Mouse (Mus musculus): ENCODE data around the gene Col25a1.

Gene Col25a1

GRCm38 (mm10) chr3:130574652-130575051, 443.4 kb downstream of the Col25a1 start:
- no peak for DNase-seq (ENCODE audit: low spot score in 2 of 2)

- DNase-seq (ENCODE audit: low spot score in 2 of 2), result no peak
Measured at GRCm38 (mm10) chr3:130576683-130577082, 445.4 kb downstream of the Col25a1 start.

- no peak for DNase-seq (ENCODE audit: low spot score in 2 of 2)
Measured at GRCm38 (mm10) chr3:130579501-130579900, 448.2 kb downstream of the Col25a1 start.

GRCm38 (mm10) chr3:130581577-130581976, 450.3 kb downstream of the Col25a1 start:
- DNase-seq (ENCODE audit: low spot score in 2 of 2), result no peak

- no peak for DNase-seq (ENCODE audit: low spot score in 2 of 2)
Measured at GRCm38 (mm10) chr3:130582903-130583664, 451.8 kb downstream of the Col25a1 start.

- no peak for DNase-seq (ENCODE audit: low spot score in 2 of 2)
Measured at GRCm38 (mm10) chr3:130584007-130584406, 452.7 kb downstream of the Col25a1 start.

- no peak for DNase-seq (ENCODE audit: low spot score in 2 of 2)
Measured at GRCm38 (mm10) chr3:130595050-130595449, 463.7 kb downstream of the Col25a1 start.

- DNase-seq (ENCODE audit: low spot score in 2 of 2), result no peak
Measured at GRCm38 (mm10) chr3:130601491-130601890, 470.2 kb downstream of the Col25a1 start.

- DNase-seq (ENCODE audit: low spot score in 2 of 2), result no peak
Measured at GRCm38 (mm10) chr3:130607924-130608323, 476.6 kb downstream of the Col25a1 start.

- no peak for DNase-seq (ENCODE audit: low spot score in 2 of 2)
Measured at GRCm38 (mm10) chr3:130614444-130614843, 483.1 kb downstream of the Col25a1 start.

GRCm38 (mm10) chr3:130615625-130616024, 484.3 kb downstream of the Col25a1 start:
- no peak for DNase-seq (ENCODE audit: low spot score in 2 of 2)

- DNase-seq (ENCODE audit: low spot score in 2 of 2), result no peak
Measured at GRCm38 (mm10) chr3:130617439-130617898, 486.2 kb downstream of the Col25a1 start, which contains the start of gene Etnppl. TSS of gene Etnppl (plus strand) at chr3:130617448.

- no peak for DNase-seq (ENCODE audit: low spot score in 2 of 2)
Measured at GRCm38 (mm10) chr3:130620517-130621146, 489.3 kb downstream of the Col25a1 start.

GRCm38 (mm10) chr3:130628358-130628757, 497.1 kb downstream of the Col25a1 start:
- no peak for DNase-seq (ENCODE audit: low spot score in 2 of 2)

- DNase-seq (ENCODE audit: low spot score in 2 of 2), result no peak
Measured at GRCm38 (mm10) chr3:130633859-130634258, 502.6 kb downstream of the Col25a1 start.

- no peak for DNase-seq (ENCODE audit: low spot score in 2 of 2)
Measured at GRCm38 (mm10) chr3:130646110-130646810, 515.0 kb downstream of the Col25a1 start.

Data from spleen, postnatal 36 days (tissue).